Mouse (Mus musculus) cerebellum, adult 18-20 months (tissue): ENCODE measurements around the gene Sult1e1.

Experiments
- DNase-seq, 2 experiments: peaks; one replicate each; pipeline ENCODE4 v3.0.0; 2021

The Sult1e1 gene

GRCm38 (mm10) chr5:87591494-87591893 is at the start of gene Sult1e1:
Sult1e1 (minus strand) TSS chr5:87591594.
- no peak for DNase-seq

- no peak for DNase-seq
These were observed 31.3 kb upstream of the Sult1e1 start for GRCm38 (mm10) chr5:87622681-87623080.

- no peak for DNase-seq
These were observed 23.7 kb upstream of the Sult1e1 start for GRCm38 (mm10) chr5:87615128-87615390.

- DNase-seq, result no peak
These were observed 23.2 kb upstream of the Sult1e1 start for GRCm38 (mm10) chr5:87614364-87615127.

- no peak for DNase-seq
These were observed 9.6 kb upstream of the Sult1e1 start for GRCm38 (mm10) chr5:87601018-87601417.

- no peak for DNase-seq
These were observed 6.5 kb upstream of the Sult1e1 start for GRCm38 (mm10) chr5:87597891-87598290.

GRCm38 (mm10) chr5:87589916-87590315 is 1.5 kb downstream of the Sult1e1 start:
- no peak for DNase-seq

- no peak for DNase-seq
These were observed 11.0 kb downstream of the Sult1e1 start for GRCm38 (mm10) chr5:87580389-87580788.

- DNase-seq, result no peak
These were observed 17.2 kb downstream of the Sult1e1 start for GRCm38 (mm10) chr5:87574174-87574573.

GRCm38 (mm10) chr5:87573490-87573889 is 17.9 kb downstream of the Sult1e1 start:
- no peak for DNase-seq

GRCm38 (mm10) chr5:87572781-87573180 is 18.6 kb downstream of the Sult1e1 start:
- DNase-seq, result no peak

GRCm38 (mm10) chr5:87568845-87569244 is 22.5 kb downstream of the Sult1e1 start, which contains the start of gene Sult1d1:
Sult1d1 (minus strand) TSS chr5:87569027.
- no peak for DNase-seq

- no peak for DNase-seq
These were observed 24.1 kb downstream of the Sult1e1 start for GRCm38 (mm10) chr5:87567306-87567705.

GRCm38 (mm10) chr5:87562966-87563365 is 28.4 kb downstream of the Sult1e1 start:
- no peak for DNase-seq

- DNase-seq, result no peak
These were observed 28.9 kb downstream of the Sult1e1 start for GRCm38 (mm10) chr5:87562526-87562925.

- no peak for DNase-seq
These were observed 31.2 kb downstream of the Sult1e1 start for GRCm38 (mm10) chr5:87560145-87560544.

- no peak for DNase-seq
These were observed 40.5 kb downstream of the Sult1e1 start for GRCm38 (mm10) chr5:87550935-87551334.

GRCm38 (mm10) chr5:87538111-87538510 is 53.3 kb downstream of the Sult1e1 start, which contains the start of gene Sult1b1:
Sult1b1 (minus strand) TSS chr5:87538195.
- no peak for DNase-seq

- DNase-seq, result no peak
These were observed 55.3 kb downstream of the Sult1e1 start for GRCm38 (mm10) chr5:87535994-87536644.

- no peak for DNase-seq
These were observed 59.1 kb downstream of the Sult1e1 start for GRCm38 (mm10) chr5:87532288-87532687.
